Mouse (Mus musculus) heart, postnatal 10 days (tissue): ENCODE results near the gene Mbnl1. TPM values are rescaled to one million over a fixed set of nuclear protein-coding genes. Genes with fewer than 3 reads are reported as not detected.

Experiments
- DNase-seq, 2 experiments: peaks; one replicate each; pipeline ENCODE4 v3.0.0; 2021
- intact Hi-C: fragments of 180-260 bp; cut with DNase I; formaldehyde crosslinking; loops from one replicate; pipeline ENCODE4 v1.15.1; 2025
- total RNA-seq, 2 experiments: library from RNA; stranded (reverse); gene quantifications; 2 replicates each; pipeline ENCODE4 v1.2.3; 2021

Mbnl1 gene
- total RNA-seq, 2 experiments from 2014 or later, result 185 to 187 TPM

- peak in 1 of 2 experiments; percentile 45 for DNase-seq
Measured at GRCm38 (mm10) chr3:60513746-60514145, 41.1 kb downstream of the Mbnl1 start.

DNA sequence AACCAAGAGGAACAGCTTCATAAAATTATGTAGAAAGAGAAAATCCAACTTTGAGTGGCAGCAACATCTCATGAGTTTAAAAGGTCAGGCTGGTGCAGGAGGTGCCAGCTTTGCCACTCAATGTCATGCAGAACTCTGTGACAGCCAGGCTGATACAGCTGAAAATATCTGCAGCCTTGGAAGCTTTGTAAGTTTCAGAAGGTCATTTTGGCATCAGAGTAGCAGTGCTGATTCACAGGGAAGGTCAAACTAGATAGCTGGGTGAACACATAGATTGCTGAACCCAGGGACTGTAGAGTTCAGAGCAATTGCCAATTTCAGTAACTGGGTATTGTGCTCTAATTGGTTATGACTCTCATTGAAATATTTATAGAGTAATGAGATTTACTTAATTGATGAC lies 42.8 kb downstream of the Mbnl1 start:
- intact Hi-C loops, result no loop called here
- DNase-seq, result peak; percentile 66 to 76

More at GRCm38 (mm10) chr3:60513746-60514145, 41.1 kb downstream of the Mbnl1 start:
- intact Hi-C loops, result no loop called here

GRCm38 (mm10) chr3:60516054-60516674 lies 43.5 kb downstream of the Mbnl1 start:
- intact Hi-C loops, result no loop called here
- DNase-seq, result peak; percentile 77 to 78

DNA sequence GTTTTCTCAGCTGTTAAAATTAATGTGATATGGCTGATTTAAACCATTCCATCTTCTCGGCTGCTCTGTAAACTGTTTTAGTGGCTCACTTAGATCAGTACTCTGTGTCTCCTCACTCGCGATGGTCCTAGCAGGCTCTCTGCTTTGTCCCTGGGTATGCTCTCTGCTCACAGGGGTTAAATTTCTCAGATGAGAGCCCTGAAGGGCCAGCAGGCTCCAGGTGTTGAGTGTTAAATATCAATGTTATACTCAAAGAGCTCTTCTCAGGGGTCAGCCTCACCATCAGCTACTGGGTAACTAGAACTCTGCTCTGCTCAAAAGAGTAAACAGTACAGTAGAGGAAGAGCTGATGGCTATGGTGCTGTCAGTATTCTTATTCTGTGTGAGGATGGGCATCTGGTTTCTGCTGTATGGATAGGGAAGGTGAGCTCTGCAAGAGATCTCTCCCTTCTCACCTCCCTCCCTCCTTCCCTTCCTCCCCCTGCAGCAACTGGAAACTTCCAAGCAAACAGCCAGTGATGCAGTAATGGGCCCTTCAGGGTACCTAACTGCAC lies 44.7 kb downstream of the Mbnl1 start:
- DNase-seq, result no peak
- intact Hi-C loops, result no loop called here

DNA sequence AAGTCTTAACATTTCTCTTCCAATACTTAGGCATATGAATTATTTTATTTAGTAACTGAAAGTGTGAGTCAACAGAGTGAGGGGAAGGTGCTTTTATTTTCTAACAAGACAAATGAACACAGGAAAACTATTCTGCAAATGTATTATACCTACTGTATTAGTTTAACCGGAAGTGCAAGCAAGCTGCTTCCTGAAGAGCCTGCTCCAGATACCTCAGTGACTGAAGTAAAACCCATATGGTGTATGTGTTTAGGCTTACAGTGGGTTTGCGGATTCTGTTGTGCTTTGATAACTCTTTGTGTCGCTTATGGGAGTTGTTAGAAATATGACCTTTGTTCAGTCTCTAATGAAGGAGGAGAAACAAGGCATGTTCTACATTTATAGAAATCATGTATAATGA lies 46.7 kb downstream of the Mbnl1 start:
- no peak for DNase-seq
- intact Hi-C loops, result no loop called here

DNA sequence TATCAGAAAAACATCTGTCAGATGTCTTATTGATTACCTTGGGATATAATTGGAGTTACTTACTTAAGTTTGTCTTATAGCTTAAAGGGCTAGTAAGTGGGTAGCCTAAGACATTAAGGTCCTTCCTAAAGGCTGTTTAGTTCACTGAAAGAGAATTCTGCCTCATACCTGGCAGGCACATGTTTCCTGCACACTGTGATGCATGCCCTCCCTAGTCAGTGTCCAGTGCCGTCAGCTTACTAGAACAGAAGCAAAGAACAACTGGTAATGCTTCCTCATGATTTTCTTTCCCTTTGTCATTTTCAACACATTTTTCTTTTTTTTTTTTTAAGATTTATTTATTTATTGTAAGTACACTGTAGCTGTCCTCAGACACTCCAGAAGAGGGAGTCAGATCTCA lies 51.5 kb downstream of the Mbnl1 start:
- no peak for DNase-seq
- intact Hi-C loops, result loop anchor here (5.0 kb wide), 1 partner anchor 402 kb away; no protein-coding TSS in a partner anchor

DNA sequence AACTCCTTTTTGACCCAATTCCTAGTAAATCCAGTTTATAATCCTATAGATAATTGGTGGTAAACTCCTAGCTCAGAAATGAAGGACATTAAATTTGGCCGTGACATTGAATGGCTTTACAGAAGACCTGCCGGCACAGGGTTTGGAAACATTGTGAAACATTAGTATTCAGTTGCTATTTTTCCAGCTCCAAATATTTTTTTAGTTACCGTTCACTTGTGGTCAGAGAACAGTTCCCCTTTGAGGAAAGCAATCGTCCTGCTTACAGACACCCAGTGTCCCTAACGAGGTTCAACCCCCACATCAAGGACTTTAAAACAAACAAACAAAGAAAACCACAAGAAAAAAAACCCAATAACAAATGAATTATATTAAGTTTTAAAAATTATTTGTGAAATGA lies 58.7 kb downstream of the Mbnl1 start:
- intact Hi-C loops, result loop anchor here (1.0 kb wide), 1 partner anchor 27 kb away; no protein-coding TSS in a partner anchor
- no peak for DNase-seq

- DNase-seq, result no peak
- intact Hi-C loops, result loop anchor here (1.0 kb wide), 1 partner anchor 28 kb away; no protein-coding TSS in a partner anchor
Measured at GRCm38 (mm10) chr3:60531826-60532225, 59.2 kb downstream of the Mbnl1 start.

DNA sequence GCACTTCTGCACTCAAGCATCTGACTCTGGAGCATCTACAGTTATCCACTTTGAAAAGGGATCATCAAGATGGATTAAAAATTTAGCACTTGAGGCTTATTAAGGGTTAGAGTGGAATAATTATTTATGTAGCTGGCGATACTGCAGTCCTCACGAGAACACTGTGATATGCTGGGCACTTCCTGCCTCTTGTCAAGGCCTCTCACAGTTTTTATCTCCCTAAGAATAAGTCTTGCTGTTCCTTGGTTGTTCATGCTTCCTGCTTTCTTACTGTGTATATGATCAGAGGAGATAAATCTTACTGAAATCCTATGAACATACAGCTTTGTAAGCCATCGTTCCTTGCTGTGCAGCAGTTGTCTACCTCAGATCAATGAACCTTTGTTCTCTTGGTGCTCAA lies 62.6 kb downstream of the Mbnl1 start:
- intact Hi-C loops, result no loop called here
- no peak for DNase-seq

- intact Hi-C loops, result no loop called here
- no peak for DNase-seq
Measured at GRCm38 (mm10) chr3:60537063-60537462, 64.4 kb downstream of the Mbnl1 start.

DNA sequence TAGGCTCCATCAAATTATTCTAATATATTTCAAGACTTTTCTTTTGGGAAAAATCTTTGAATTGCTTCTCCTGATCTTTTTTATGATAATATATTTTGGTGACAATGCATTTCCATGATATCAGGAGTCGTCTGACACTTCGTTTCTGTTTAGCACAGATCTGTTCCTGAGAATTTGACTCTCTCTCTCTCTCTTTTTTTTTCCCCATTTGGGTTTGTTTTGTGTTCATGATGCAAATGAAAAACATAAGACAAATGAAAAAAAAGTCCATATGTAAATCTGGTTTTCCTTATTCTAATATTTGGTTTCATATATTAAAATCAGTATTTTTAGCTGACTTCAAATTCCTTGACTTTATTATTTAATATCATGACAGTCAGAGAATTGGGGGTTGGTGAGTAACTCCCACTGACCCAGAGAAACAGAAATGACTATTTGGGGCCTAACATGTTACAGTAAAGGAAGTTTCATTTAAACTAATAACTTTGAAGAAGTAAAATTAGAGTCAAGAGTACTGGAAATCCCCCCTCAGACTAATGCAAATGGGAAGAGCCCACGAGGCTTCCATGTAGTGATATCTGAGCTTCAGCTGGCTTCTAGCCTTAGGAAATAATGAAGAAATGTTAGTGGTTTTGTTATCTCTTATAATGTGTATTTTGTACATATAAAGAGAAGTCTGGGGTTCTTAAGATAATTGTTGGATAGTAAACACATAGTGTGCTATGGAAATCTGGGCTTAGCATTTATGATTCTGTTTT lies 65.8 kb downstream of the Mbnl1 start:
- intact Hi-C loops, result no loop called here
- no peak for DNase-seq

DNA sequence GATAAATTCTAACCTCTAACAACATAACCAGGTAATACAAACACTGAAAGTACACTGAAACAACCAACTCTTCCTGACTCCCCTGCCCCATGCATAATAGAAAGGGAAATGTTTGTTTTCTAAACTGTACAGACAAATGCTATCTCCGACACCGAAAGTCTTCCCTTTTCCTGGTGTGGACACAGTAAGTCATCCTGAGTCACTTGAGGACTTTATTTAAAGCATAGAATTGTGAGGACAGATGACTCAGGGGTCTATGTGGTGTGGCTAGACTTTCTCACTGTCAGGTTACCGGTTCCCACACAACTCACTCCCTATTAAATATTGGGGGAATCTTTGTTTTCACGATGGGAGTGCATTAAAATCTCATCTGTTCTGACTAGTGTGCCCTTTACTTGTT lies 68.5 kb downstream of the Mbnl1 start:
- intact Hi-C loops, result loop anchor here (5.0 kb wide), 1 partner anchor 36 kb away; no protein-coding TSS in a partner anchor
- DNase-seq, result no peak

DNA sequence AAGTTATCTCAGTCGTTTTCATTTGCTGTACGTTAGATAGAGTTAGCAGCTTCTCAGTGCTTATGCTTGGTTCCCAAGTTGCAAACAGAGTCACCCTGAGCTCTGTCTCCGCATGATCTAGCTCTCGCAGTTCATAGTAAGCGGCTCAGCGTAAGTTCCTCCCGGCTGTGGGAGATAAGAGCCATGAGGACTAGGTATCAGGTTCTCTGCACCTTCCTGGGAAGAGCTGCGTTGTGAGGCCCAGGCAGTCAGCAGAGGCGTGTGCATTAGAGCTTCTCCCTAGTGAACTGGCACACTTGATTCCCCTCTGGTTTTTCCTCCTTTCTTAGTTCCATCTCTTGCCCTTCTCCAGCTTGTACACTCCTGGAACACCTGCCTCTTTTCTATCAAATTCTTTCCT lies 73.6 kb downstream of the Mbnl1 start:
- DNase-seq, result no peak
- intact Hi-C loops, result no loop called here

DNA sequence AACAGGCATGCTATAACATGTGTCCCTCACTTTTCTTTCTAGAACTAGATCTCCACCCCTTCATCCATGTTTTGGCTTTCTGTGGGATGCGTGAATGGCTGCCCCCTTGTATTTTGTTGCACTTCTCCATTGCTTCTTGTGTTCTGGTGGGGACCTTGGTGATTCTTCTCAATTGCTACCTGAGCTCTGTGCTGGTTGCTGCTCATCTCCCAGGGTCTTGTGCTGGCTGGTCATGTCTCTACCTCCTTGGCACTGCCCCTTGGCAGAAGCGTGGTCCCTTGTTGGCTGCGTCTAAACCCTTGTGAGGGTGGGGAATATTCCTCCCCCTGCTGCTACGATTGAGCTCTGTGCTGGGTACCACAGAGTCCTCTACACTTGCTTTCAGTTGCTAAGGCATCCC lies 74.3 kb downstream of the Mbnl1 start:
- intact Hi-C loops, result no loop called here
- no peak for DNase-seq

- DNase-seq, result no peak
- intact Hi-C loops, result no loop called here
Measured at GRCm38 (mm10) chr3:60550492-60550891, 77.9 kb downstream of the Mbnl1 start.

GRCm38 (mm10) chr3:60551650-60552049 lies 79.0 kb downstream of the Mbnl1 start:
- no peak for DNase-seq
- intact Hi-C loops, result no loop called here

DNA sequence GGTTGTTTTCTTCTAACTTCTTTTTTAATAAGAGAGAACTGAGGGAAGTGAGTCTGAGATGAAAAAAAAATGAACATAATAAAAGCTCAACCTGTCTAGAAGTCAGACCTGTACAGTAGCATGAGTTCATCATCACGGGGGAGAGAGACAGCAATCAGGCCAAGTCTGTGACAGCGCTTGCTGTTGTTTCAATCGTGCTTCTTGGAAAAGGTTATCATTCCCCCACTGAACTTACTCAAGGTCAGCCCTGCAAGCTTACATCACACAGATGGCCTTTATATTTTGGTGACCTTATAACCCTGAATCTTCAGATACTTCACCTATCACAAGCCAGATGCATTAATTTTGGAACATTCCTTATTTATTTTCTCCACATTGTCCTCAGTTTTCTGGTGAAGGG lies 80.4 kb downstream of the Mbnl1 start:
- intact Hi-C loops, result no loop called here

GRCm38 (mm10) chr3:60556596-60556995 lies 84.0 kb downstream of the Mbnl1 start:
- no peak for DNase-seq
- intact Hi-C loops, result no loop called here

More for the DNA sequence above, 80.4 kb downstream of the Mbnl1 start:
- DNase-seq, result no peak

GRCm38 (mm10) chr3:60558252-60558862 lies 85.7 kb downstream of the Mbnl1 start:
- no peak for DNase-seq
- intact Hi-C loops, result no loop called here

DNA sequence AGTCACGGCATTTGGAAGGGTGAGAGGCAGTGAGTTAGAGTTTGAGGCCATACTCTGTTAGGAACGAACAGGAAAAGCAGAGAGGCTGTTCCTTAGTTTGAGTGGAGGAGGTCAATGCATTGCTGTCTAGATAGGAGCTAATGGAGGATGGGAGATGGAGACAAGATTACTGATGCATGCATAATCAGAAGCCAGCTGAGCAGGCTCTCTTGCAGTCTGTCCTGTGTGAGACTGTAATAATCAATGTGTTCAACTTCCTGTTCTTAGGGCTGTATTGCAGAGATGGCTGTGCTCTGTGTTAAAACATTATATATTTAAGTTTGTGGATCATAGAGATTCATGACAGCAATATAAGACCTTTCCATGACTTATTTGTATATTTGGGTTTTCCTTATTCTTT lies 87.1 kb downstream of the Mbnl1 start:
- intact Hi-C loops, result no loop called here
- DNase-seq, result no peak

DNA sequence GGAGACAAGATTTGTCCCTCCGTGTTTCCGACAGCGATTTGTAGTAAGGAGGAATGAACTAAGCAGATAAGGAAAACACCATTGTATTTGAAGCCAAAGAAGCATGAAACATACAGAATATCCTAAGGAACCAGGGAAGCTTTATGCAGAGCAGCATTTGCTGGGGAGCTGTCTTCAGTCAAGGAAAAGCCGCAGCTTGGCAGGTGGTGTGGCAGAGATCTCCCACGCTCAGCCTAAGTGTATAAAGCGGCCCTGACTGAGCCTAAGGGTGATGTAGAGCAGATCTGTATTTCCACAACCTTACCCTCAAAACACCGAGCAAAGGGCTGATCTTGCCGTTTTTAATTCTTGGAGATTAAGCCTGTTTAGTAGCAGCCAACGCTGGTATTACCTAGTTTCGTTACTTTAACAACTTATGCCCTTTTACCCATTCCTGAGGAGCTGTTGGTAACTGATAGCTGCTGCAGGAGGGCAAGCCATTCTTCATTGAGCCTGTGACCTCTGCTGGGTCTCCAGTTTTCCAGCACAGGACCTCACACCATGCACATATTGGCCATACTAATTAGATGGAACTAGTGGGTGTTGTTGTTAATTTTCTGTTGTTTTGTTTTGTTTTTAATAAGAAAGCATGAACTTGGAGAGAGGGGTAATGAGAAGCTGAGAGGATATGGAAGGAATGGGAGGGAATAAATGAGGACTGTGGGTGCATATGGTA lies 91.1 kb downstream of the Mbnl1 start:
- DNase-seq, result no peak
- intact Hi-C loops, result no loop called here
